Mouse (Mus musculus) forebrain, embryonic 14.5 days (tissue): ENCODE data around the gene Cdip1. TPM values are rescaled to one million over a fixed set of nuclear protein-coding genes. Genes with fewer than 3 reads are reported as not detected.

Experiments
- ATAC-seq: fragments of 200-750 bp; cut with Nextera tagmentation; 2 replicates; pipeline ENCODE4 v1.8.0; 2017; ENCODE audit warnings: mild to moderate bottlenecking, moderate library complexity
- DNase-seq: peaks from one replicate; pipeline ENCODE4 v3.0.0-alpha.2; 2015; ENCODE audit warnings: low spot score
- H3K27ac ChIP-seq: fragments of 300-500 bp; sonication (generic); 2 replicates; pipeline ENCODE4 v1.5.1; 2014; ENCODE audit warnings: low read depth, mild to moderate bottlenecking, control low read depth, low read length, moderate library complexity
- H3K27me3 ChIP-seq: fragments of 300-500 bp; sonication (generic); replicated peaks from 2 replicates; pipeline ENCODE4 v1.6.1; 2014; ENCODE audit warnings: low read length, control low read depth, mixed read lengths; ENCODE audit not compliant: control insufficient read depth, insufficient read depth
- H3K36me3 ChIP-seq: fragments of 300-500 bp; sonication (generic); 2 replicates; pipeline ENCODE4 v1.6.1; 2014; ENCODE audit warnings: low read length, control low read depth; ENCODE audit not compliant: control insufficient read depth, insufficient read depth
- H3K4me1 ChIP-seq: fragments of 300-500 bp; sonication (generic); 2 replicates; pipeline ENCODE4 v1.6.1; 2014; ENCODE audit warnings: antibody characterized with exemption, low read length, control low read depth; ENCODE audit not compliant: control insufficient read depth, insufficient read depth
- H3K4me2 ChIP-seq: fragments of 300-500 bp; sonication (generic); 2 replicates; pipeline ENCODE4 v1.6.1; 2014; ENCODE audit warnings: mild to moderate bottlenecking, control low read depth, low read length
- H3K4me3 ChIP-seq: fragments of 300-500 bp; sonication (generic); 2 replicates; pipeline ENCODE4 v1.5.1; 2014; ENCODE audit warnings: low read depth, low read length, control low read depth
- H3K9ac ChIP-seq: fragments of 300-500 bp; sonication (generic); 2 replicates; pipeline ENCODE4 v1.6.1; 2014; ENCODE audit warnings: mild to moderate bottlenecking, low read length, control low read depth, moderate library complexity
- H3K9me3 ChIP-seq: fragments of 300-500 bp; sonication (generic); replicated peaks from 2 replicates; pipeline ENCODE4 v1.6.1; 2016; ENCODE audit warnings: low read length, control low read depth, mixed read lengths; ENCODE audit not compliant: control insufficient read depth
- WGBS: fragments of 180-500 bp; shearing (Covaris S2); extraction: QIAGEN DNeasy Blood & Tissue Kit; methylation state at CpG from one replicate; pipeline ENCODE4 v1.1.7; 2014; 5-methylcytosine and 5-hydroxymethylcytosine counted together
- polyA plus RNA-seq: library from polyadenylated mRNA; unstranded; fragments of >200 nt; fragmentation: Nextera tagmentation; extraction: Ambion mirVana; gene quantifications from 2 replicates; pipeline ENCODE4 v1.2.1, GENCODE M21; 2014

Gene Cdip1
- polyA plus RNA-seq, 1 experiment from 2014 or later = 87.1 TPM

DNA sequence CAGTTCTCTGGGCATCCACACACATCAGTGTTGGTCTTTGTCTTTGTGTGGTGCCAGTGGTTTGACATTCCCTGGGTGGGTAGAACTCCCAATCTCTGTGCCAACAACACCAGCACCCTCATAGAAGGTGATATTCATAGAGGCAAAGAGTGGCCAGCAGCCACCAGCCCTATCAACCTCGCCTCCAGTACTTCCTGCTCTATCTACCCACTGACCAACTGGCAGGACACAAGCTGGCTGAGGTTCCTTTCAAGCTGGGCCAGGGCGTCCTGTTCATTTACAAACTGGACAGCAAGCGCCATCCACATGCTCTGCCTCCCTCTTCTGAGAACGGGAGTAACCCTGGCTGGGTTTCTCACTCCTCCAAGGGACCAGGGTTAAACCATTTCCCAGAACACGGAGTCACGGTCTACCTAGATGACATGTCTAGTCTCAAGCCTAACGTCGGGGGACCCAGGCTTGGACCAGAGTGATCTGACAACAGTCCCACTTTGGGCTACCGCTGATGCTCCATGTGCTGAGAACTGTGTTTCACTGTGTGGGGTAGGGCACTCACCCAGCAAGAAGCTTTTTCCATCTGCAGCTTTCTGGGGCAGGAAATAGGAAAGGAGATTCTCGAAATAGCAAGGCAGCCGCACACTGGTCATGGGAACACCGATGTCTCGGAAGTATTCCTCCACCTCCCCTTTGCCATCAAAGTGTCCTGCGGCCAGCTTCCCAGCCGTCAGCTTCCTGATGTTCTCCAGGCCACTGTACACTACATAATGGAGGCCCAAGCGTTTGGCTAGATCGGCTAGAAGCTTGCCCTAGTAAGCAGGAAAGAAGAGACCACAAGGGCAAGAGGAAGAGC is 76.0 kb downstream of the Cdip1 start:
- 94% methylated on average over 17 of the region's 17 CpGs for WGBS

GRCm38 (mm10) chr16:4711173-4711572 is 78.9 kb downstream of the Cdip1 start:
- H3K9ac ChIP-seq = no peak overlapping the region
- H3K27me3 ChIP-seq = no peaks in the 10 kb centered on the region
- H3K36me3 ChIP-seq = peaks cover 92% of the 10 kb centered on the region
- no peak overlapping the region for H3K4me3 ChIP-seq
- DNase-seq = no peak
- no peak overlapping the region for H3K27ac ChIP-seq
- 94% methylated on average over 4 of the region's 4 CpGs for WGBS
- no peak overlapping the region for H3K4me2 ChIP-seq
- H3K4me1 ChIP-seq = no peaks in the 10 kb centered on the region
- H3K9me3 ChIP-seq = no peaks in the 10 kb centered on the region
- ATAC-seq = no peak

More for the DNA sequence above, 76.0 kb downstream of the Cdip1 start:
- 0 out of 2 replicates have a peak, but pooled peaks cover 2% of the 10 kb centered on the region for H3K4me1 ChIP-seq
- no peaks in the 10 kb centered on the region for H3K9me3 ChIP-seq
- no peak for DNase-seq
- no peak overlapping the region for H3K9ac ChIP-seq
- no peak overlapping the region for H3K27ac ChIP-seq
- no peak overlapping the region for H3K4me2 ChIP-seq
- no peak for ATAC-seq
- H3K4me3 ChIP-seq = no peak overlapping the region
- no peaks in the 10 kb centered on the region for H3K27me3 ChIP-seq
- peaks cover 69% of the 10 kb centered on the region for H3K36me3 ChIP-seq

DNA sequence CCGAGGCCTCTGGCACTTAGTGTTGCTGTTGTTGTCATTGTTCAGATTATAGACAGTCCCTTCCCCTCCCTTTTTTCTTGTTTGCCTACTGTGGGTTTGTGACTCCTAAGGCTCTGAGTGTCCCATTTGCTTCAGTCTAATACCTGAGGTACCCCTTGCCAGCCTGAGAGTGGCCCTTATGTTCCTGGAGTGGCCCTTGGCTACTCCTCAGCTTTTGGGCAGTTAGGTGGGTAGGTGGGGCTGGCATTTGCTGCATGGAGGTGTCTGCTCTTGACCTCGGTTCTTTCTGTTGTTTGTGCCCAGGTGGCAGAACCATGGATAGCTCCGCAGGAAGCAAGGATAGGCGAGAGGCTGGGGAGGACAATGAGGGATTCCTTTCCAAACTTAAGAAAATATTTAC is 84.6 kb downstream of the Cdip1 start:
- ATAC-seq = no peak
- 75% methylated on average over 4 of the region's 4 CpGs for WGBS

GRCm38 (mm10) chr16:4702646-4703045 is 87.4 kb downstream of the Cdip1 start:
- Histone ChIP-seq H3K36me3 (peaks cover 97% of the 10 kb centered on the region), H3K9me3 (no peaks in the 10 kb centered on the region), H3K27ac (no peak overlapping the region), H3K4me1 (no peaks in the 10 kb centered on the region), H3K4me3 (no peak overlapping the region), H3K9ac (no peak overlapping the region), H3K27me3 (no peaks in the 10 kb centered on the region), H3K4me2 (no peak overlapping the region)
- 77% methylated on average over 1 of the region's 1 CpGs for WGBS
- ATAC-seq (no peak), DNase-seq (no peak)

More for the DNA sequence above, 84.6 kb downstream of the Cdip1 start:
- Histone ChIP-seq H3K4me2 (no peak overlapping the region), H3K36me3 (peaks cover 92% of the 10 kb centered on the region), H3K4me3 (no peak overlapping the region), H3K27me3 (no peaks in the 10 kb centered on the region), H3K4me1 (no peaks in the 10 kb centered on the region), H3K27ac (no peak overlapping the region), H3K9ac (no peak overlapping the region), H3K9me3 (no peaks in the 10 kb centered on the region)
- no peak for DNase-seq

DNA sequence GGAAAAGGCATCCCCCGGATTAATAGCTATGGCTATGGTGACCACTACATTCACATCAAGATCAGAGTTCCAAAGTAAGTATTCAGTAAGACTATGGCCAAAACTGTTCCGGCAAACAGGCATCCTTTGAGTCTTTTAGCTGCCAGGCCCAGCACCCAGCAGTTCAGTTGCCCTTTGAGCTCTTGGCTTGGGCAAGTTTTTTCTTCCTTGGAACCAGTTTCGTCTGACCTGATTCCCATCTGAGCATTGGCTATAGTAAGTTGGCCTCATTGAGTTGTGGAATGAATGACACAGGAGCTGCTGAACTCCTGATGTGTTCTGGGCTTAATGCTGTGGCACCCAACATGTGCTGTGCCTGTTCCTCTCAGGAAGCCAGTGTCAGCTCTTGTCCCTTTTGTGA is 88.9 kb downstream of the Cdip1 start:
- H3K9ac ChIP-seq = no peak overlapping the region
- no peak overlapping the region for H3K4me2 ChIP-seq
- DNase-seq (no peak), ATAC-seq (no peak)
- H3K27me3 ChIP-seq = no peaks in the 10 kb centered on the region
- WGBS = 94% methylated on average over 3 of the region's 3 CpGs
- no peaks in the 10 kb centered on the region for H3K4me1 ChIP-seq
- H3K27ac ChIP-seq = no peak overlapping the region
- H3K4me3 ChIP-seq = no peak overlapping the region
- H3K36me3 ChIP-seq = peaks cover 96% of the 10 kb centered on the region
- no peaks in the 10 kb centered on the region for H3K9me3 ChIP-seq

Other genes with a start within 250 kb of the Cdip1 start
- gene Srl, start 248.5 kb downstream of the Cdip1 start, polyA plus RNA-seq = 34.0 and 34.1 TPM in 2 replicates
- gene Tfap4, start 230.4 kb downstream of the Cdip1 start, polyA plus RNA-seq = 9.1 and 12.0 TPM in 2 replicates
- 9.0 and 10.0 TPM in 2 replicates for gene Glis2, start 195.6 kb downstream of the Cdip1 start, polyA plus RNA-seq
- gene Pam16, start 165.3 kb downstream of the Cdip1 start, polyA plus RNA-seq = 160 and 192 TPM in 2 replicates
- 2.1 and 2.8 TPM in 2 replicates for gene Vasn, start 150.4 kb downstream of the Cdip1 start, polyA plus RNA-seq
- 39.7 and 47.4 TPM in 2 replicates for gene Dnaja3, start 150.3 kb downstream of the Cdip1 start, polyA plus RNA-seq
- 9.2 and 18.3 TPM in 2 replicates for gene Coro7, start 110.5 kb downstream of the Cdip1 start, polyA plus RNA-seq
- 127 and 143 TPM in 2 replicates for gene Nmral1, start 70.9 kb downstream of the Cdip1 start, polyA plus RNA-seq
- gene Hmox2, start 63.9 kb downstream of the Cdip1 start, polyA plus RNA-seq = 106 and 111 TPM in 2 replicates
- 0.14 TPM in 2 replicates for gene 4930562C15Rik, start 45.1 kb upstream of the Cdip1 start, polyA plus RNA-seq
- gene Ubald1, start 90.0 kb upstream of the Cdip1 start, polyA plus RNA-seq = 37.9 and 44.4 TPM in 2 replicates
- 85.3 and 93.0 TPM in 2 replicates for gene Mgrn1, start 96.0 kb upstream of the Cdip1 start, polyA plus RNA-seq
- 164 and 179 TPM in 2 replicates for gene Nudt16l1, start 148.5 kb upstream of the Cdip1 start, polyA plus RNA-seq
- gene Anks3, start 173.9 kb upstream of the Cdip1 start, polyA plus RNA-seq = 49.3 and 57.9 TPM in 2 replicates
- gene Sept12, start 207.6 kb upstream of the Cdip1 start, polyA plus RNA-seq = not detected in 2 replicates
- gene Smim22, start 217.0 kb upstream of the Cdip1 start, polyA plus RNA-seq = 0.75 and 1.1 TPM in 2 replicates
- 101 and 103 TPM in 2 replicates for gene Rogdi, start 223.3 kb upstream of the Cdip1 start, polyA plus RNA-seq